Mouse (Mus musculus): Measurements from ENCODE around the gene Usp49. TPM values are rescaled to one million over a fixed set of nuclear protein-coding genes. Genes with fewer than 3 reads are reported as not detected.

Usp49 gene
- total and polyA plus RNA-seq, 2 experiments = 2.1 to 2.2 TPM

DNA sequence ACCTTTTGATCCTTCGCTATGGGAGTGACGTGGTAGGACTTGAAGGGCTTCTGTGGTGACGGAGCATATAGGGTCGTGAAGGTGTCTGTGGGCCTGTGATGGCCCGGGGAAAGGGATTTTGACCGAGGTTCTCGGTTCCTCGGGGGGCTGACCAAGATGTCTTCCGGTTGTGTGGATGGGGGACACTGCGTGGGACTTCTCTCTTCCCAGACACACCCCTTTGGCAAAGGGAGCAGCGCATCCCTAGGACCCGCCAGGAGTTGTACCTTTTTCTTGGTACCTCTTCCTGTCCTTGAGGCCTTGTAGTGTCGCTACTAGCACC is 18.9 kb upstream of the Usp49 start:
- Histone ChIP-seq H3K4me1 (ENCODE audit: control insufficient read depth, insufficient read depth, low read length) (peaks cover 11% of the 10 kb centered on the region), H3K36me3 (ENCODE audit: control insufficient read depth, insufficient read depth, low read length) (peaks cover 7% of the 10 kb centered on the region), H3K27ac (replicated peaks; ENCODE audit: insufficient read depth, low read depth, low read length) (peak overlapping the region; percentile 60), H3K9ac (ENCODE audit: low read depth, low read length) (peak overlapping the region; percentile 85), H3K27me3 (ENCODE audit: control insufficient read depth, insufficient read depth, low read length) (no peaks in the 10 kb centered on the region), H3K4me3 (ENCODE audit: insufficient read depth, low read depth, low read length) (peak overlapping the region; percentile 66), H3K79me2 (ENCODE audit: control insufficient read depth, insufficient read depth, low read length) (peaks cover 43% of the 10 kb centered on the region)
- TF ChIP-seq POLR2A (IDR thresholded peaks at IDR 0.05; ENCODE audit: extremely low read depth, insufficient read depth, low read length) = no peak
- WGBS = under 1% methylated on average over 13 of the region's 13 CpGs
- DNase-seq (ENCODE audit: extremely low read depth, low read depth, low spot score) = peak; percentile 14

GRCm38 (mm10) chr17:47614018-47614417 is 16.5 kb upstream of the Usp49 start:
- H3K27ac ChIP-seq (replicated peaks; ENCODE audit: insufficient read depth, low read depth, low read length) = no peak overlapping the region
- peaks cover 48% of the 10 kb centered on the region for H3K79me2 ChIP-seq (ENCODE audit: control insufficient read depth, insufficient read depth, low read length)
- H3K36me3 ChIP-seq (ENCODE audit: control insufficient read depth, insufficient read depth, low read length) = peaks cover 15% of the 10 kb centered on the region
- H3K4me1 ChIP-seq (ENCODE audit: control insufficient read depth, insufficient read depth, low read length) = peaks cover 11% of the 10 kb centered on the region
- no peak overlapping the region for H3K9ac ChIP-seq (ENCODE audit: low read depth, low read length)
- H3K4me3 ChIP-seq (ENCODE audit: insufficient read depth, low read depth, low read length) = no peak overlapping the region
- 14% methylated on average over 1 of the region's 1 CpGs for WGBS
- peak; percentile 39 for DNase-seq (ENCODE audit: extremely low read depth, low read depth, low spot score)
- no peaks in the 10 kb centered on the region for H3K27me3 ChIP-seq (ENCODE audit: control insufficient read depth, insufficient read depth, low read length)
- TF ChIP-seq POLR2A (IDR thresholded peaks at IDR 0.05; ENCODE audit: extremely low read depth, insufficient read depth, low read length) = no peak
- TF ChIP-seq CTCF (IDR thresholded peaks at IDR 0.05; ENCODE audit: low read depth, low read length) = peak; percentile 88

- H3K27me3 ChIP-seq (ENCODE audit: control insufficient read depth, insufficient read depth, low read length) = no peaks in the 10 kb centered on the region
- TF ChIP-seq CTCF (IDR thresholded peaks at IDR 0.05; ENCODE audit: low read depth, low read length) (no peak), POLR2A (IDR thresholded peaks at IDR 0.05; ENCODE audit: extremely low read depth, insufficient read depth, low read length) (no peak)
- no peak overlapping the region for H3K4me3 ChIP-seq (ENCODE audit: insufficient read depth, low read depth, low read length)
- H3K79me2 ChIP-seq (ENCODE audit: control insufficient read depth, insufficient read depth, low read length) = peaks cover 47% of the 10 kb centered on the region
- no peak overlapping the region for H3K9ac ChIP-seq (ENCODE audit: low read depth, low read length)
- no peak overlapping the region for H3K27ac ChIP-seq (replicated peaks; ENCODE audit: insufficient read depth, low read depth, low read length)
- WGBS = 95% methylated on average over 8 of the region's 8 CpGs
- peaks cover 24% of the 10 kb centered on the region for H3K36me3 ChIP-seq (ENCODE audit: control insufficient read depth, insufficient read depth, low read length)
- peaks cover 8% of the 10 kb centered on the region for H3K4me1 ChIP-seq (ENCODE audit: control insufficient read depth, insufficient read depth, low read length)
- no peak for DNase-seq (ENCODE audit: extremely low read depth, low read depth, low spot score)
Observed at GRCm38 (mm10) chr17:47616119-47616518, 14.4 kb upstream of the Usp49 start.

DNA sequence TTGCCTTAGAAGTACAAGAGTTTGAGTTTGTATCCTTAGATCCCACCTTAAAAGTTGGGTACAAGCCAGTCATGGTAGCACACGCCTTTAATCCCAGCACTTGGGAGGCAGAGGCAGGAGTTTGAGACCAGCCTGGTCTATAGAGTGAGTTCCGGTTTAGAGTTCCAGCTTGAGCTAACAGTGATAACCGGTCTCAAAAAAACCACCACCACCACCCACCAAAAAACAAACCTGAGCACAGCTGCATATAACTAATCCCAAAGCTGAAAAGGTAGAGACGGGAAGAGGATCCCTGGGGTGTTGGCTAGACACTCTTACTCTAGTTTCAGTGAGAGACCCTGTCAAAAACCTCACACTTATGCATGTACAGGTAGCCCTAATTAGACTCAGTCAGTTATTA is 13.8 kb upstream of the Usp49 start:
- 91% methylated on average over 4 of the region's 4 CpGs for WGBS
- DNase-seq (ENCODE audit: extremely low read depth, low read depth, low spot score) = no peak
- no peak overlapping the region for H3K4me3 ChIP-seq (ENCODE audit: insufficient read depth, low read depth, low read length)
- H3K4me1 ChIP-seq (ENCODE audit: control insufficient read depth, insufficient read depth, low read length) = peaks cover 8% of the 10 kb centered on the region
- H3K36me3 ChIP-seq (ENCODE audit: control insufficient read depth, insufficient read depth, low read length) = peaks cover 24% of the 10 kb centered on the region
- peaks cover 45% of the 10 kb centered on the region for H3K79me2 ChIP-seq (ENCODE audit: control insufficient read depth, insufficient read depth, low read length)
- H3K27me3 ChIP-seq (ENCODE audit: control insufficient read depth, insufficient read depth, low read length) = no peaks in the 10 kb centered on the region
- TF ChIP-seq CTCF (IDR thresholded peaks at IDR 0.05; ENCODE audit: low read depth, low read length) = no peak
- no peak overlapping the region for H3K27ac ChIP-seq (replicated peaks; ENCODE audit: insufficient read depth, low read depth, low read length)
- H3K9ac ChIP-seq (ENCODE audit: low read depth, low read length) = no peak overlapping the region

DNA sequence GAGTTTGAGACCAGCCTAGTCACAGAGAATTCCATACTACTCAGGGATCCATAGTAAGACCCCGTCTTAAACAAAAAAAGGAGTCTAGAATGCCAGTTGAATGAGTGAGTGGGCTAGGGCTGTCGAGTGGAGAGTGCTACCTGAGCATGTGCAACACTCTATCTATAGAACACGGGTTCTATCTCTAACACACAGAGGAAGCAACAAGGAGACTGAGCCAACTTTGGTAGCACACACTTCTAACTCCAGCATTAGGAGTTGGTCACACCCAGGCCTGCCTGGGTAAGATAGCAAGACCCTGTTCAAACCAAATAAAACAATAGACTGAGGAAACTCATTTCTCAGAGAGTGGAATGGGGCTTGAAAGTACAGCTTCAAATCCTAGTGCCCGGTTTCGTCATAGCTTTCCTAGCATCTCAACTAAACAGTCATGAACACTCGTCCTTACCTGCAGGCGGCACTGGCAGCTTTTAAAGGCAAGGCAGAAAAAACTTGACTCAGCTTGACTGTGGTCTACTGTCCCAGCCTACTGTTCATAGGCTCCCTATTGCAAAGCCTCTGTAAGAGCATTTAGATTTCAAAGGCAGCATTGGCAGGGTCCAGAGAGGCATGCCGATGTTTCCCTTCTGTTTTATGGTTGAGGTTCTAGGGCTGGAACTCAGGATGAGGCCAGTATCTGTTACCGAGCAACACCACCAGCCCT is 12.7 kb upstream of the Usp49 start:
- H3K4me1 ChIP-seq (ENCODE audit: control insufficient read depth, insufficient read depth, low read length) = peaks cover 3% of the 10 kb centered on the region
- H3K4me3 ChIP-seq (ENCODE audit: insufficient read depth, low read depth, low read length) = no peak overlapping the region
- DNase-seq (ENCODE audit: extremely low read depth, low read depth, low spot score) = no peak
- H3K9ac ChIP-seq (ENCODE audit: low read depth, low read length) = no peak overlapping the region
- peaks cover 24% of the 10 kb centered on the region for H3K36me3 ChIP-seq (ENCODE audit: control insufficient read depth, insufficient read depth, low read length)
- no peaks in the 10 kb centered on the region for H3K27me3 ChIP-seq (ENCODE audit: control insufficient read depth, insufficient read depth, low read length)
- H3K27ac ChIP-seq (replicated peaks; ENCODE audit: insufficient read depth, low read depth, low read length) = no peak overlapping the region
- no peak for TF ChIP-seq POLR2A (IDR thresholded peaks at IDR 0.05; ENCODE audit: extremely low read depth, insufficient read depth, low read length)
- TF ChIP-seq CTCF (IDR thresholded peaks at IDR 0.05; ENCODE audit: low read depth, low read length) = no peak
- WGBS = 93% methylated on average over 9 of the region's 9 CpGs
- H3K79me2 ChIP-seq (ENCODE audit: control insufficient read depth, insufficient read depth, low read length) = peaks cover 34% of the 10 kb centered on the region; the same call in 1 of the 2 replicates

DNA sequence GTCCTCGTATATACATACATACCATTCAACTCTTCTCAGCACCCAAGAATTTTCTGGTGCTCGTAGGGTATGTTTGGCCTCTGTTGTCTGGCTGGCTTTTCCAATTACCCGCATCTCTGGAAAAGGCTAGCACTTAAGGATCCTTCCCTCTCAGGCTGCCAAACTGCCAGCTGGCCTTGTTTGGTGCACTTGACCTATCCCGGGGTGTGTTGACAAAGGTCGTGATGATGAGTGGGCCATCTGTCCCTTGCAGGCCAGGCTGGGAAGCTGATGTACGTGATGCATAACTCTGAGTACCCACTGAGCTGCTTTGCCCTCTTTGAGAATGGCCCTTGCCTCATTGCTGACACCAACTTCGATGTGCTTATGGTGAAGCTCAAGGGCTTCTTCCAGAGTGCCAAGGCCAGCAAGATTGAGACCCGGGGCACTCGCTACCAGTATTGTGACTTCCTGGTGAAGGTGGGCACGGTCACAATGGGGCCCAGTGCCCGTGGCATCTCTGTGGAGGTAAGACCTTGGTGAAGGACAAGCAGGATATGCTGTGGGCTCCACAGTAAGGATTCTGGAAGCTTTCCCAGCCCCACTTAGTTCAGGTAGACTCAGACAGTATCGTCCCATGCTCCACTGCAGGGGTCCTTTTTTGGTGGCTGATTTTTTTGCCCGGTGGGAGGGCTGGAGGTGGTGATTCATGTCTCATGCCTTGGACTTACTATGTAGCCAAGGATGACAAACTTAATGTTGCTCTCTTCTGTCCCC is 11.8 kb upstream of the Usp49 start:
- no peak for DNase-seq (ENCODE audit: extremely low read depth, low read depth, low spot score)
- no peaks in the 10 kb centered on the region for H3K4me1 ChIP-seq (ENCODE audit: control insufficient read depth, insufficient read depth, low read length)
- peaks cover 34% of the 10 kb centered on the region for H3K36me3 ChIP-seq (ENCODE audit: control insufficient read depth, insufficient read depth, low read length)

More for the DNA sequence above, 11.8 kb upstream of the Usp49 start:
- Histone ChIP-seq H3K27ac (replicated peaks; ENCODE audit: insufficient read depth, low read depth, low read length) (no peak overlapping the region), H3K27me3 (ENCODE audit: control insufficient read depth, insufficient read depth, low read length) (no peaks in the 10 kb centered on the region), H3K9ac (ENCODE audit: low read depth, low read length) (no peak overlapping the region), H3K4me3 (ENCODE audit: insufficient read depth, low read depth, low read length) (no peak overlapping the region), H3K79me2 (ENCODE audit: control insufficient read depth, insufficient read depth, low read length) (peaks cover 29% of the 10 kb centered on the region; the same call in 1 of the 2 replicates)
- WGBS = 89% methylated on average over 13 of the region's 13 CpGs
- TF ChIP-seq CTCF (IDR thresholded peaks at IDR 0.05; ENCODE audit: low read depth, low read length) = no peak
- no peak for TF ChIP-seq POLR2A (IDR thresholded peaks at IDR 0.05; ENCODE audit: extremely low read depth, insufficient read depth, low read length)
